Mouse (Mus musculus) stomach, postnatal 0 days (tissue): ENCODE data around the gene Amotl2.

ENCODE experiments used
- CTCF ChIP-seq: IDR thresholded peaks from 2 replicates; pipeline ENCODE4 v1.5.1; 2016; ENCODE audit warnings: antibody characterized with exemption, low read depth, mild to moderate bottlenecking, moderate library complexity
- EP300 ChIP-seq: optimal IDR thresholded peaks from 2 replicates; pipeline ENCODE3; 2016; ENCODE audit warnings: antibody characterized with exemption

DNA sequence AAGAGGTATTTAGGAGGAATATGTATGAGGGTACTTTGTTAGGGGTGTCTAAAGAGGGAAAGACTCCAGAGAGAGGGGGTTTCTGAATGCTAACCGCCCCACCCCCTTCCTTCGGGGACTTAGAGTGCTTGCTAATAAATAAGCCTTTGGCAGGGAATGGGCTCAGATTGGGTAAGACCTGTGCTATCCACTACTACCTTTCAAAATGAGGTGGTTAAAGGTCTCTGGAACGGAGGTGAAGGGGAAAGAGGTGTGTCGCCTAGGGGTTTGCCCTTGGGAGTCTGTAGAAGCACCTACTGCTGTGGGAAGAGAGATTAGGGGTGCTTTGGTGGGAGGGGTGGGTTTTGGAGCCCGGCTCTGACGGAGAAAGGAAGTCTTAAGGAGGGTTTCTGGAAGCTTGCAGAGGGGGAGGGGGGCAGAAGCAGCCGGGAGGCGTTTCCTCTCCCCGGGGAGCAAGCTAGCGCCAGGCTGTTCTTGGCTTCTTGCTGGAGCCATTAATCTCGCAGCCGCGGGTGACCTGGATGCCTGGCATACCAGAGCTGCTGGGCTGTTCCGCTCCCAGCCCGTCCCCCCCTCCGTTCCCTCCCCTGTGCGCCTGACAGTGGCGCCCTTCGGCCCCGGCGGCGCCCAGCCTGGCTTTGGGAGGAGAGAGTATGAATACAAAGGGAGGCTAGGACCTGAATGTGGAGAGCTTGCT is 9.6 kb downstream of the Amotl2 start:
- peak; percentile 56 for TF ChIP-seq CTCF
- peak; percentile 64 for TF ChIP-seq EP300
